Mouse (Mus musculus): ENCODE data around the gene Rimbp2. TPM values are rescaled to one million over a fixed set of nuclear protein-coding genes. Genes with fewer than 3 reads are reported as not detected.

The Rimbp2 gene
- polyA plus RNA-seq, 1 experiment from 2014 or later = 0.63 TPM

- no peaks in the 10 kb centered on the region for H3K9me3 ChIP-seq
- H3K4me2 ChIP-seq = no peak overlapping the region
- no peak overlapping the region for H3K4me3 ChIP-seq (replicated peaks)
- 65% methylated on average over 8 of the region's 8 CpGs for WGBS
- H3K36me3 ChIP-seq = no peaks in the 10 kb centered on the region
- no peaks in the 10 kb centered on the region for H3K4me1 ChIP-seq
- no peak for ATAC-seq (ENCODE audit: insufficient read depth, low FRiP score, low read depth)
- no peak overlapping the region for H3K9ac ChIP-seq
- no peak overlapping the region for H3K27ac ChIP-seq
- no peaks in the 10 kb centered on the region for H3K27me3 ChIP-seq (replicated peaks)
Observed at GRCm38 (mm10) chr5:128834126-128834525, 119.2 kb downstream of the Rimbp2 start.

DNA sequence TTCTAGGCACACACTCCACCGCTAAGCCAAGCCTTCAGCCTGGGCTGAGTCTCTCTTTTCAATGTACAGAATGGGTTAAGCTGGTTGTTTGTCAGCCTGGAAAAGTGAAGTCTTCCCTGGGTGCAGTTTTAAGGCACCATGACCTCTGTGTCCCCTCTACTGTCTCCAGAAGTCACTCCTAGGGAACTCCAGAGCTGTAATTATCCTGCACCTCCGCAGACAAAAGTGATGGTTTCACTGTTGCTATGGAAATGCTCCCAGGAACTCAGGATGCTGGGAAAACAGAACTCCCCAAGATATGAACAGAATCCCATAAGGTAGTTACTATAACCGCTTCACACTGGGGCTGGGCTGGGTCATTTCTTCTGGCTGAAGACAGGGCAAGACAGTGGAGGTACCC is 130.4 kb downstream of the Rimbp2 start:
- Histone ChIP-seq H3K27ac (no peak overlapping the region), H3K4me2 (no peak overlapping the region), H3K4me3 (replicated peaks) (no peak overlapping the region), H3K9me3 (no peaks in the 10 kb centered on the region), H3K27me3 (replicated peaks) (no peaks in the 10 kb centered on the region), H3K9ac (no peak overlapping the region), H3K36me3 (no peaks in the 10 kb centered on the region), H3K4me1 (no peaks in the 10 kb centered on the region)
- no peak for ATAC-seq (ENCODE audit: insufficient read depth, low FRiP score, low read depth)
- 72% methylated on average over 3 of the region's 3 CpGs for WGBS

- no peak for ATAC-seq (ENCODE audit: insufficient read depth, low FRiP score, low read depth)
- Histone ChIP-seq H3K27ac (no peak overlapping the region), H3K4me2 (no peak overlapping the region), H3K9ac (no peak overlapping the region), H3K27me3 (replicated peaks) (no peaks in the 10 kb centered on the region), H3K36me3 (no peaks in the 10 kb centered on the region), H3K9me3 (no peaks in the 10 kb centered on the region), H3K4me1 (no peaks in the 10 kb centered on the region), H3K4me3 (replicated peaks) (no peak overlapping the region)
- 51% methylated on average over 12 of the region's 12 CpGs for WGBS
Observed at GRCm38 (mm10) chr5:128819638-128820285, 133.5 kb downstream of the Rimbp2 start.

DNA sequence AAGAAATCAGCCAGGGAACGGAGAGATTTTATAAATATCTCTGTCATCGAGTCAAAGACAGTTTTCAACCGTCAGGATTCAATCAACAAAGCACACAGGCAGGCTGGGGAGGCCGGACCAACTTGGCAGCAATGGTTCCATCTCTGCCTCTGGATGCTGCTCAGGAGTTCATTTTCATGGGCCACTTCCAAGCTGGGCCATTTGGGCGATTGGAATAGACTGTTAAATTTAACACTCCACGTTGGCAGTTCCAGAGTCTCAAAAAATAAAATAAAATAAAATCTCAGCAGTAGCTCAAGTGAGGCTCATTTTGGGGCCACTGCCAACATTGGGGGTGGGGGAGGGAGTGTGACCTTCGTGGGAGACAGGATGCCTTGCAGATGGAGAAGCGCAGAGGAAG is 137.7 kb downstream of the Rimbp2 start:
- Histone ChIP-seq H3K4me2 (no peak overlapping the region), H3K4me1 (no peaks in the 10 kb centered on the region), H3K9ac (no peak overlapping the region), H3K27me3 (replicated peaks) (no peaks in the 10 kb centered on the region), H3K4me3 (replicated peaks) (no peak overlapping the region), H3K36me3 (no peaks in the 10 kb centered on the region), H3K9me3 (no peaks in the 10 kb centered on the region), H3K27ac (no peak overlapping the region)
- 66% methylated on average over 8 of the region's 8 CpGs for WGBS
- ATAC-seq (ENCODE audit: insufficient read depth, low FRiP score, low read depth) = no peak

DNA sequence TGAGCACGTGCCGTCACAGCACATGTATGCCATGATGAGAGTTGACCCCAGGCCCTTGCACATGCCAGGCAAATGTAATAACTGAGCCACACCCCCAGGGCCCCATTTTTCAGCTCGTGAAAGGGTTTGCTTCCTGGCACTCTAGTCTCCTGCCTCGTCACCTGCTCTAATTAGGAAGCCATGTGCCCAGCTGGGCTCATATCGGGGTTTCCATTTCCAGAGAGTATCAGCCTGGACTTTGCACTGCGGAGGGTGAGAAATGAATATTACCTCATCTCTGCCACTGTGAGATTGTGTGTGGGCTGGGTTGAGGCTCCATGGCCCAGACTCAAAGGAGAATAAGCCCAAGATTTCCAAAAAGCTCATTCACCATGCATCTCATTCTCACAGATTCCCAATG is 138.2 kb downstream of the Rimbp2 start:
- Histone ChIP-seq H3K9ac (no peak overlapping the region), H3K27ac (no peak overlapping the region), H3K4me2 (no peak overlapping the region), H3K4me1 (no peaks in the 10 kb centered on the region), H3K36me3 (no peaks in the 10 kb centered on the region), H3K9me3 (no peaks in the 10 kb centered on the region), H3K27me3 (replicated peaks) (no peaks in the 10 kb centered on the region), H3K4me3 (replicated peaks) (no peak overlapping the region)
- 72% methylated on average over 6 of the region's 6 CpGs for WGBS
- no peak for ATAC-seq (ENCODE audit: insufficient read depth, low FRiP score, low read depth)

GRCm38 (mm10) chr5:128813121-128813520 is 140.2 kb downstream of the Rimbp2 start:
- 30% methylated on average over 11 of the region's 11 CpGs for WGBS

GRCm38 (mm10) chr5:128811431-128811830 is 141.9 kb downstream of the Rimbp2 start:
- Histone ChIP-seq H3K9ac (no peak overlapping the region), H3K9me3 (no peaks in the 10 kb centered on the region), H3K4me3 (replicated peaks) (no peak overlapping the region), H3K4me1 (no peaks in the 10 kb centered on the region), H3K36me3 (no peaks in the 10 kb centered on the region), H3K27ac (no peak overlapping the region), H3K4me2 (no peak overlapping the region), H3K27me3 (replicated peaks) (no peaks in the 10 kb centered on the region)
- WGBS = 77% methylated on average over 6 of the region's 6 CpGs
- no peak for ATAC-seq (ENCODE audit: insufficient read depth, low FRiP score, low read depth)

More at GRCm38 (mm10) chr5:128813121-128813520, 140.2 kb downstream of the Rimbp2 start:
- Histone ChIP-seq H3K27me3 (replicated peaks) (no peaks in the 10 kb centered on the region), H3K9me3 (no peaks in the 10 kb centered on the region), H3K4me1 (no peaks in the 10 kb centered on the region), H3K27ac (no peak overlapping the region), H3K4me3 (replicated peaks) (no peak overlapping the region), H3K4me2 (no peak overlapping the region), H3K9ac (no peak overlapping the region), H3K36me3 (no peaks in the 10 kb centered on the region)
- no peak for ATAC-seq (ENCODE audit: insufficient read depth, low FRiP score, low read depth)

DNA sequence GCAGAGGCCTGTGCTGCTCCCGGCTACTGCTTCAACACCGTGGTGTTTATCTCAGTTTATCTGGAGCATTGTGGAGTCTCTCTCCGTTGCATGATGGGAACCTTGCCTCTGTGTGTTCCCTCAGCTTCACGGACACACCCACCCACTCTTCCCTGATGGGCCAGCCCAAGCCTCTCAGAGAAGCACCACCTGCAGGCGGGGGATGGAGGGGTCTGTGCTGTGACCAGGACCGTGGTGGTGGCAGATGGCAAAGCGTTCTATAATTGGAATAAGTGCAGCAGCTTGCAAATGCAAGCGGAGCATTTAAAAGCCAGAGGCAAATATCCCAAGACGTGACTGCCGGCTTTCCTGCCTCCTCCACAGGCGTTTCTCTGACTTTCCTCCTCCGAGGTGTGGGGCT is 143.3 kb downstream of the Rimbp2 start:
- no peak overlapping the region for H3K9ac ChIP-seq
- H3K27ac ChIP-seq = no peak overlapping the region
- H3K4me2 ChIP-seq = no peak overlapping the region
- 57% methylated on average over 12 of the region's 12 CpGs for WGBS
- no peak overlapping the region for H3K4me3 ChIP-seq (replicated peaks)
- no peaks in the 10 kb centered on the region for H3K36me3 ChIP-seq
- no peaks in the 10 kb centered on the region for H3K27me3 ChIP-seq (replicated peaks)
- ATAC-seq (ENCODE audit: insufficient read depth, low FRiP score, low read depth) = no peak
- H3K9me3 ChIP-seq = no peaks in the 10 kb centered on the region
- no peaks in the 10 kb centered on the region for H3K4me1 ChIP-seq

DNA sequence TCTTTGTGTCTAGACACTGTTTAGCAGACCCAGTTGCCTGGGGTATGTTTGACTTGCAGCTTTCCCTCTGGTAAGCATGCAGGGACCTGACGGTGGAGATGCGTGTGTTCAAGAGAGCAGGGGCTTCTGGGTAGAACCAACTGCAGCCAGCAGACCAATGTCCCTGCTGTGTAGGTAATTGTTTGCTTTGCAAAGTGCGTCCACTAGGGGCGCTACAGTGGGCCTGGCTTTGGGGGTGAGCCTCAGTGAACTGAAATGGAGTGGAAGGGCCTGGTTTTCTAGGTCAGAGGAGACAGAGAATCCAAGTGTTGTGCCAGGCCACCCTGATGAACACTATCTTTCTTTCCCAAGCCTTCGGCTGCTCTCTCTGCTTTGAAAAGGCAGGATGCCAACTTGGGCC is 143.9 kb downstream of the Rimbp2 start:
- Histone ChIP-seq H3K27me3 (replicated peaks) (no peaks in the 10 kb centered on the region), H3K4me2 (no peak overlapping the region), H3K36me3 (no peaks in the 10 kb centered on the region), H3K9ac (no peak overlapping the region), H3K4me3 (replicated peaks) (no peak overlapping the region), H3K9me3 (no peaks in the 10 kb centered on the region), H3K27ac (no peak overlapping the region), H3K4me1 (no peaks in the 10 kb centered on the region)
- ATAC-seq (ENCODE audit: insufficient read depth, low FRiP score, low read depth) = no peak
- WGBS = 47% methylated on average over 5 of the region's 5 CpGs

GRCm38 (mm10) chr5:128808547-128809182 is 144.6 kb downstream of the Rimbp2 start:
- Histone ChIP-seq H3K4me1 (no peaks in the 10 kb centered on the region), H3K9me3 (no peaks in the 10 kb centered on the region), H3K4me3 (replicated peaks) (no peak overlapping the region), H3K36me3 (no peaks in the 10 kb centered on the region), H3K27ac (no peak overlapping the region), H3K9ac (no peak overlapping the region), H3K4me2 (no peak overlapping the region), H3K27me3 (replicated peaks) (no peaks in the 10 kb centered on the region)
- WGBS = 57% methylated on average over 9 of the region's 9 CpGs
- no peak for ATAC-seq (ENCODE audit: insufficient read depth, low FRiP score, low read depth)

GRCm38 (mm10) chr5:128807408-128807807 is 145.9 kb downstream of the Rimbp2 start:
- Histone ChIP-seq H3K9ac (no peak overlapping the region), H3K27ac (no peak overlapping the region), H3K4me3 (replicated peaks) (no peak overlapping the region), H3K4me1 (no peaks in the 10 kb centered on the region), H3K9me3 (no peaks in the 10 kb centered on the region), H3K4me2 (no peak overlapping the region), H3K36me3 (no peaks in the 10 kb centered on the region), H3K27me3 (replicated peaks) (no peaks in the 10 kb centered on the region)
- WGBS = 79% methylated on average over 9 of the region's 9 CpGs
- no peak for ATAC-seq (ENCODE audit: insufficient read depth, low FRiP score, low read depth)

- Histone ChIP-seq H3K9ac (no peak overlapping the region), H3K4me1 (no peaks in the 10 kb centered on the region), H3K36me3 (no peaks in the 10 kb centered on the region), H3K9me3 (no peaks in the 10 kb centered on the region), H3K27me3 (replicated peaks) (no peaks in the 10 kb centered on the region), H3K4me3 (replicated peaks) (no peak overlapping the region), H3K27ac (no peak overlapping the region), H3K4me2 (no peak overlapping the region)
- ATAC-seq (ENCODE audit: insufficient read depth, low FRiP score, low read depth) = no peak
- 89% methylated on average over 13 of the region's 13 CpGs for WGBS
Observed at GRCm38 (mm10) chr5:128806296-128806998, 146.8 kb downstream of the Rimbp2 start.

All from stomach, embryonic 15.5 days (tissue).